Mouse (Mus musculus) neural tube, embryonic 10.5 days (tissue): ENCODE measurements around the gene Wdfy4.

Experiments
- DNase-seq: peaks from one replicate; pipeline ENCODE4 v3.0.0-alpha.2; 2017; ENCODE audit warnings: low spot score; ENCODE audit errors: extremely low spot score

Wdfy4 gene

GRCm38 (mm10) chr14:33190646-33191045 is 5.3 kb upstream of the Wdfy4 start:
- no peak for DNase-seq

DNA sequence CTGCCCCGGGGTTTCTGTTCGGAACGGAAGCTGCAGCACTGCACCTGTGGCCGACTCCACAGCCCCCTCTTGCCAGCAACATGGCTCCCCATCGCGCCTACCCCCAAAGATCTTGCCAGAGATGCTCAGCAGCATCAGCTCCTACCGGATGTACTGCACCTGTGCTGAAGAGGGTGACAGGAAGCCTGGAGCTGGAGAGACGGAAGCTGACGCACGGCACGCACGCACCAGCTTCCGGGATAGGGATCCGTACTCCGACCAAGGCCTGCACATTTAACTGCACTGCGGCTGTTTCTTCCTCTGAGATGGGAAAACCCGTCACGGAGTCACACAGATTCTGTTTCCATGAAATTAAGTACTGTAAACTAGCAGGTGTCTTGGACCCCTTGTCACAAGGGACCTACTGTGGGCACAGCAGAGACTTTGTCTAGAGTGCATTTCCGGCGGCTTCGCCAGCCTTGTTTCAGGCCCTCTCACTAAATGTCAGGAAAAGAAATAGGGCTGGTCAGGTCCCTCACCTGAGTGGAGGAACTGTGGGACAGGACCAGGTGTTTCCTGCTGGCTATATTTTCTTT is 4.6 kb upstream of the Wdfy4 start:
- no peak for DNase-seq

- DNase-seq = no peak
These were observed 3.9 kb upstream of the Wdfy4 start for GRCm38 (mm10) chr14:33189230-33189629.

DNA sequence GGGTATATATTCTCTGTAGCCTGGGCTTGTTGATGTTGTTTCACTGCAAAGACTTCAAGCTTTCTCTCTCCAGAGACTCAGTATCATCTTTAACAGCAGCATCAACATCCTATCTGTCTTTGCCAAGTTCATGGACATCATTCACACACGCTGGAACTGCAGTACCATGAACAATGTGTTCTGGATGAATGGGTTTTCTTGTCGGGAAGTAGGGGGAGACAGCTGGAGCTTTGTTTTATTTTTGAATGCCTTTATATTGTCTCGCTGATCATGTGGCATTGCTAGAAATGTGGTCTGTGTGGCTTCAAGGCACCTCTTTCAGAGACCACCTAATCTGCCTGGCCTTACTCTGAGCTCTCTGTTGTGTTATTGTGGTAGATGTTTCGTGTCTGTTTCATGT is 1.9 kb upstream of the Wdfy4 start:
- DNase-seq = no peak

- no peak for DNase-seq
These were observed 5.2 kb downstream of the Wdfy4 start for GRCm38 (mm10) chr14:33180102-33180501.

DNA sequence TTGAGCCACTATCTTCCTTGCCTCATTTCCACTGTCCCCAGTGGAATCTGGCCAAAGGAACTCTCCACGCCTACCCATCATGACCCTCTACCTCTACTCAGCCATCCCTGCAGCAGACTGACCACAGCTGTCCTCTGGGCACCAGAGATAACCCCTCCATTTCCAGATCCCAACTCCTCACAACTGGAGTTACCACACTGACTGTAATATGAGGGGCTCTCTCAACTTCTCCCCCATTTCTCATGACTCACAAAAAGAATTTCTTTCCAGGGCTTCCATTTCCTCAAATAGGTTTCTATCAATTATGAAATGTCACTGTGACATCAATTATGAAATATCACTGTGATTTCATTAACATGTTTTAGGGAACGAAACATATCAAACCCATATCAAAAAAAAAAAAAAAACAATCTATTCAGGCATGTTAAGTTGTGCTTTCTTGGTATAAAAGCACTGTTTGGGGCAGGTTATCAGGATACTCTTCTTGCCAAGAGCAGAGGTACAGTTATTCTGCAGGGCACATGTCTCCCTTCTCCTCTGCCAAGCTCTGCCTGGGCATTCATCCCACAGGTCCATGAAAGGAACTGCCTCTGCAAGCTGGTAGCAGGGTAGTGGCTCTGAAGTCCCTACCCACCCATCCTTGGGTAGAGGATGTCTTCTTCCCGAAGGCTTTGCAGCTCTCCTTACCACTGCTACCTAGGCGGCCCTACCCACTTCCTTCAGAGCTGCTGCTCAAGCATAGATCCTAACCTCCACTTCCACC is 10.1 kb downstream of the Wdfy4 start:
- no peak for DNase-seq

- DNase-seq = no peak
These were observed 13.4 kb downstream of the Wdfy4 start for GRCm38 (mm10) chr14:33171942-33172341.

- DNase-seq = no peak
These were observed 16.6 kb downstream of the Wdfy4 start for GRCm38 (mm10) chr14:33168750-33169149.

DNA sequence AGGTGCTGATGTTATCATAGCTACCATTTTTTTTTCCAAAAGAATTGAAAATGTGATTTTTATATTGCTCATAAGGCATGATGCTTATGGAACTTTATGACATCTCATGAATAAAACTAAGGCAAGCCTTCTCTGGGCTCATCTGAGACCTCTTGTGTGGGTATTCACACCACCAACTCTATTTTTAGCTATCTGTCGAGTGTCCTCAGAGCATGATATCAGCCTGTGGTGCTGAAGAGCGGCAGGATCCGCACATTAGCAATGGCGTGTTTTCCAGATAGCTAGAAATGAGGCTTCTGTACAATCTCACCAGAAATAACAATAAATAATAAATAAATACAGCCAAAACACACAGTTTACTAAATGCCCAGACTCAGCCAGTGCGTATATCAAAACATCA is 23.1 kb downstream of the Wdfy4 start:
- no peak for DNase-seq

GRCm38 (mm10) chr14:33158268-33158667 is 27.0 kb downstream of the Wdfy4 start:
- DNase-seq = no peak

DNA sequence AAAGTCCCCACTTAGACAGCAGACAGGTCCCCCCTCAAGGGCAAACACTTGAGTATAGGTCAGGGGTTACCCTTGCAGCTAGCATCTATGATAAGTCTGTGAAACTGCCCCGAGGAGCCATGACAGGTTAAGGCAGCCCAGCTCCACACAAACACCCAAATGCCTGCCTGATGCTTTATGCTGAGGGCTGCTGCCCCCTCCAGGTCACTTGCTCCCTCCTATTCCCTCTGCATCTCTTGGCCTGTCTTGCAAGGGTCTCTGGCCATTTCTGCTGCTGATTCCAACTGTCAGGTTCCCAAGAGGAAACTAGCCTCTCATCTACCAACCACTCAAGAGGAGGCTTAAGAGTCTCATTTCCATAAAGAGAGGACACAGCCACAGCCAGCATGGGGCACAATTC is 32.4 kb downstream of the Wdfy4 start:
- no peak for DNase-seq

DNA sequence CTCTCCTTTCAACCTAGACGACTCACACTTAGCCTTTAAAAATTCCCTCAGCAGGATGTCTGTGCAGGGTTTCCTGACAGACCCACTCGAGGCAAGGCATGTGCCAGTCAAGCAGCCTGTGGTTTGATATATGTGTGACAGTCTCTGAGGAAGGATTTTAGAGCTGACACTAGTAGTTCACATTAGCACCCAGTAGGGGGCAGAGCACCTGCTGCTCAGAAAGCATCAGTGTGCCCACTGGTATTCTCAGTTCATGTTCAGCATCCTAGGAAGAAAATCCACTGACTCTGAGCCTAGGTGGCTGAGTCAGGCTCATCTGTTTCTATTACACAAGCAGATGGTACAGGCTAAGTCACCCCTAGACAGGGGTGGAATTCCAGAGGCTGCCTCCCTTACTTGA is 39.0 kb downstream of the Wdfy4 start:
- DNase-seq = peak; percentile 30

DNA sequence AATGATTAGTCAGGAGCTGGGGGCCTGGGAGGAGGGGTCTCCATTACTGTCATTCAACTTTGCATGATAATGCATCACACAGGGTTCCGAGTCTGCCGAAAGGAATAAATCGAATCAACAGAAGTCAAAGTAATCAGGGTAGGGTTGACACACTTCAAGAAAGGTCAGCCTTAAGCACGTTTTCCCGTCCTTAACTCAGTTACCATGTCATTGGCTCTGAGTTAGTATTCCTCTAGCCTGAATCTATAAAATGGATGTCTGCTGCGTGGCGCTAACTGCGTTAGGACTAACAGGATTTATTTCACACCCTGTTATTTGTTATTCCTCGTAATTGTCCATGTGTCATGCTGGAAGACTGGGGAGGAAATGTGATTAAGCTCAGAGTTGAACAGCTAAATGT is 48.5 kb downstream of the Wdfy4 start:
- no peak for DNase-seq

GRCm38 (mm10) chr14:33135170-33135569 is 50.1 kb downstream of the Wdfy4 start:
- DNase-seq = no peak

DNA sequence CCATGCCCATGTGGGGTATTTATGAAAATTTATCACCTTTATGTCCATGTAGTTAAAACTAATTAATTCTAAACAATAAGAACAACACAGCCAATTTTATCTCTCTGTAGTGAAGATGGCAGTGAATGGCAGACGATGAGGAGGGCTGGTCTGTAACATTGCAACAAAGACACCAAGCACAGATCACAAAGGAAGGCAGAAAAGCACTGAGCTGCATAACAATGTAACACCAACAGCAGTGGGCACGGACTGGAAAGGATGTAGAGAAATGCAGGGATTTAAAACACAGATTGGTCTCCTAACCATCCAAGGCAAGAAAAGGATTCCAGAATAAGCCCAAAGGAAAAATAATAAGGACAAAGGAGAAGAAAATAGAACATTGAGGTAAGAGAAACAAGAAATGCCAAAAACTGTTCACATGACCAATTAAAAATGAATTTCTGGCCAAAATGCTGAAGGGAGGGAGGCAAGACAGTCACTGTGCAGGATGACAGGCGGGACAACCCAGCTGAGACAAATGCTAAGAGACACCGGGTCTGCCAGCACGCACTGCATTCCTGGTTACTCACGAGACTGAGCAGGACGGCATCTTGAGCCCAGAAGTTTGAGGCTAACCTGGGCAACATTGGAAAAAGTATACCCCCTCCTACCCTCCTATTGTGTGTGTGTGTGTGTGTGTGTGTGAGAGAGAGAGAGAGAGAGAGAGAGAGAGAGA is 54.1 kb downstream of the Wdfy4 start:
- DNase-seq = no peak

DNA sequence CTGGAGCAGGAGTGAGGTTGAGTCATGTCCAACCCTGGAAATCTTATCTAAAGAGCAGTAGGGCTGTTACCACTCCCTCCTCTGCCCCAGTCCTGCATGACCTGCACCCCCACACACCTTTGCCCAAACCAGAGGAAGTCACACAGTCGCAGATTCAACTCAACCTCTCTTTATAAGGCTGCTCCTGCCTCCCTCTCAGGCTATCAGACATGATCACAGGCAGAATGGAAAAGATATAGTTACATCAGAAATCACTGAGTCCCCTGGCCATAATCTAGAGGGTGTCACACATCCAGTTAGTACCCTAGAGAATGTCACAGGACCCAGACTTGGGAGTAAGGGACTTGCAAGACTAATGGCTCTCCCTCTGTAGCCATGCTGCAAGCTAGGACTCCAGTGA is 68.7 kb downstream of the Wdfy4 start:
- DNase-seq = no peak

- no peak for DNase-seq
These were observed 80.5 kb downstream of the Wdfy4 start for GRCm38 (mm10) chr14:33104809-33105208.

DNA sequence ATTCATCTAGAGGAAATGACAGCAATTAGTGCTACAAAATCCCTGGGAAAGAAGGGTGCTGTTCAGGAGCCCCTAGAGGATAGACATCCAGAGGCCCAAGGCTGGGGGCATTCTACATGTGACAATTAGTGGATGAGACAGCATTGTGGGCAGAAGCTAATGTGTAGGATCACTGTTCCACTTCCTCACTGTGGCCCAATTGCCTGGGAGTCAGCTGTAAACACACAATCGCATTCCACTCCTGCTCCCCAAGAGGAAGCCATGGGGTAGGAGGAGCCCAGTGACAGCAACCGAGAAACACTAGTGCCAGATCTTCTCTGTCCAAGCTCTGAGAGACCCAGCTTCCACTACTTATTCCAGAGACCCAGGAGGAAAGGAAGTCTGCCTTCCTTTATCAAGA is 83.7 kb downstream of the Wdfy4 start:
- DNase-seq = no peak

DNA sequence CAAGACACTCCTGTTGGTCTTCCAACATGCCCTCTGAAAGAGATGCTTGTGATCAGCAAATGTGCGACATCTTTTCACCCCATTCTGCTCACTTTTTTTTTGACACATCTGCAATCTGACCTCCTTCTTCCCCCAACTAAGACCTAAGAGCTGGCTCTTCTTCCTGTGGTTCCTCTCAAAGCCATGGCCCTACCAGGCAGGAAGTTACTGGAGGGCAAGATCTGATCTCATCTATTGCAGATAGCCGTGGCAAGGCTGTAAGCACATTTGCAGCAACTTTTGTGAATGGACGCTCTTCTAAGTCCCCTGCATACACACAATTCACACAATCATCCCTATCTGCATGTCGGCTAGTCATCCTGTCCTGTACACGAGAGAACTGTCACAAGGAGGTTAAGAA is 85.4 kb downstream of the Wdfy4 start:
- no peak for DNase-seq

GRCm38 (mm10) chr14:33099111-33099510 is 86.2 kb downstream of the Wdfy4 start:
- DNase-seq = no peak

GRCm38 (mm10) chr14:33096462-33096861 is 88.8 kb downstream of the Wdfy4 start:
- no peak for DNase-seq

DNA sequence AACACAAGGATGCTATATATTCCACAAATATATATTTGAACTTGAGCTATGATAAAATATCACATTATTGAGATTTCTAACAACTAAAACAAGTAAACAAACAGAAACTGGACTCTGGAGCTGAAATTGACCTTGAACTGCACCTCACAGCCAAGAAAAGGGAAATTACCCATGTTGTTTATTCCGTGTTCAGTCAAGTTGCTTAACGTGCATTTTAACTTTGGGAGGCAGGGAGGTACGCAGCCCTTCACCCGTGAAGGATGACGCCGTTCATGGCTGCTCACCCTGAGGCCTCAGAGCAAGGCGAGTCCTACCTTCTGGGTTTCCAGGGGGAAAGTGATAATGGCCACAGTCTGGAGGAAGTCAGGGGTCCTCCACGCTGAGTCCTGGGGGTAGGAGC is 102.0 kb downstream of the Wdfy4 start:
- DNase-seq = no peak

DNA sequence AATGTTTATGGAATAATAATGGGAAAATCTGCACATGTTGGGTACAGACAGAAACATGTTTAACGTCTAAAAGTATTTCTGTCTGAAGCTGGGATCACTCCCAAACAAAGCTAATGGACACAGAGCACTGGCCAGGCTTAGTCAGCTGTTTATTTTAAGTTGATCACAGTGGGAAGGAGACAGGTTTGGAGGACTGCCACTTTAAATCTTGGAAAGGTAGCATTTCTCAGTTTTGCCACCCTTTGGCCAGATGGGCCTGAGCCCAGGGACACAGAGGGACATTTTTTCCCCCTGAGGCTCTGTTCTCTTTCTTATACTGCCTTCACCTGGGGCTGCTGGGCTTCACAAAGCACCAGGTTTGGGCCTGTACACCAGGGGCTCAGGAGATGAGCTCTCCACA is 103.0 kb downstream of the Wdfy4 start:
- no peak for DNase-seq
